Mouse (Mus musculus) ES-Bruce4 (cell line): Measurements from ENCODE around the gene Aadacl4. TPM values are rescaled to one million over a fixed set of nuclear protein-coding genes. Genes with fewer than 3 reads are reported as not detected.
"Not testable (repeated sequence)": the region's sequence is repeated elsewhere in the genome, so short reads cannot be mapped to it uniquely, and the experiment has no call there.

Experiments
- H3K27ac ChIP-seq: 2 replicates; pipeline ENCODE4 v1.5.1; 2012; ENCODE audit warnings: low read length, inconsistent platforms; ENCODE audit not compliant: insufficient read depth
- H3K27me3 ChIP-seq: 2 replicates; pipeline ENCODE4 v1.6.1; 2012; ENCODE audit warnings: mild to moderate bottlenecking, low read length, inconsistent platforms; ENCODE audit not compliant: control insufficient read depth, poor library complexity, insufficient read depth, severe bottlenecking
- H3K36me3 ChIP-seq: 2 replicates; pipeline ENCODE4 v1.6.1; 2012; ENCODE audit warnings: inconsistent platforms, mild to moderate bottlenecking, low read length, moderate library complexity; ENCODE audit not compliant: control insufficient read depth, poor library complexity, insufficient read depth, severe bottlenecking
- H3K4me1 ChIP-seq: one replicate; pipeline ENCODE4 v1.8.1; 2011; ENCODE audit warnings: low read length; ENCODE audit not compliant: control insufficient read depth, insufficient read depth
- H3K4me3 ChIP-seq: 2 replicates; pipeline ENCODE4 v1.5.1; 2011; ENCODE audit warnings: low read depth, mild to moderate bottlenecking, low read length
- H3K9ac ChIP-seq: 2 replicates; pipeline ENCODE4 v1.6.1; 2012; ENCODE audit warnings: low read depth, mild to moderate bottlenecking, inconsistent platforms; ENCODE audit not compliant: poor library complexity, severe bottlenecking
- H3K9me3 ChIP-seq: replicated peaks from 2 replicates; pipeline ENCODE4 v1.6.1; 2012; ENCODE audit warnings: mild to moderate bottlenecking, low read length, inconsistent platforms; ENCODE audit not compliant: control insufficient read depth, poor library complexity, insufficient read depth, severe bottlenecking
- CTCF ChIP-seq: IDR thresholded peaks from one replicate; pipeline ENCODE4 v1.8.1; 2011; ENCODE audit warnings: low read depth, low read length
- EP300 ChIP-seq: IDR thresholded peaks from 2 replicates; pipeline ENCODE4 v1.6.1; 2011; ENCODE audit warnings: low read depth, low read length; ENCODE audit not compliant: insufficient read depth
- POLR2A ChIP-seq: IDR thresholded peaks from one replicate; pipeline ENCODE4 v1.8.1; 2011; ENCODE audit warnings: low read length; ENCODE audit not compliant: insufficient read depth
- polyA plus RNA-seq: library from polyadenylated mRNA; stranded (reverse); fragments of >200 nt; gene quantifications from 2 replicates; pipeline ENCODE4 v1.2.4, GENCODE M21; 2011; ENCODE audit warnings: low read depth; ENCODE audit not compliant: missing spikeins, insufficient read depth, insufficient read length

The Aadacl4 gene
- not detected in 2 replicates for polyA plus RNA-seq

DNA sequence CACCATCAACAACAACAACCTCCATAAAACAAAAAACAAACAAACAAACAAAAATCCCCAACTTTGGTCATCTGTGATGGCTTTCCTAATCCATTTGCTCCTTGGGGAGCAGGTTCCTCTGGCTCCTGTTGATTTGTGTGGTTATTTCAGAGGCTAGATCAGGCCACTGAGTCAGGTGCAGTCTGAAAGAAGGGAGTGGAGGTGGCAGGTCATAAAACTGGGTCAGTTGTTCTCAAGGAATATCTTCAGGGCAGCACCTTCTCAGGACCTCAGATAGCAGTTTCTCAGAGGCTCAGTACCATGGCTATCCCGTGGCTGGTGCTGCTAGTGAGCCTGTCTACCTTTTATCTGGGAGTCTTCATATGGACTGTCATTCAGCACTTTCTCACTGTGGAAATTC is at the start of gene Aadacl4:
TSS of gene Aadacl4 (plus strand) at position 301 of the 400 bp plus-strand sequence.
- H3K27ac ChIP-seq, result no peak within 1 kb of the TSS
- no peak within 1 kb of the TSS for H3K4me3 ChIP-seq
- no peak within 1 kb of the TSS for H3K9ac ChIP-seq
- no peaks in the 10 kb centered on the region for H3K9me3 ChIP-seq
- TF ChIP-seq EP300 (no peak), POLR2A (no peak), CTCF (no peak)
- H3K4me1 ChIP-seq, result no peaks in the 10 kb centered on the region
- H3K36me3 ChIP-seq, result no peaks in the 10 kb centered on the region
- no peaks in the 10 kb centered on the region for H3K27me3 ChIP-seq

DNA sequence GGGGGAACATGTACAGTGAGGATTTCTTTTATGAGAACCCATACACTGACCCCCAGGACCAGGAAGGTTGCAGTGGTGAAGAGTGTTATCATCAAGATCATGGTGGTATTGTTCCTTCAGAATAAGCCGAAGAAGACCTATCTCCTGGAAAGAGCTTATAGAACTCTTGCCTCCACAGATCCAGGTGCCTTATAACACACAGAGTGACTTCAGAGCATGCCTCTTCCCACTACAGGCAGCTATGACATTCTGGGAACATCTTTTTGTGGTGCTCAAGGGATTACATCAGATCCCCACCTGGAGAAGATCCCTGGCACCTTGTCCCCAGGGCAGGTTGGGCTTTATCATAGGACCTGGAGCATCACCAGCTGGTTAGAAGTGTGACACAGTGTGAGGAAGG is 48.5 kb upstream of the Aadacl4 start, which contains the start of gene Gm13124:
TSS of gene Gm13124 (minus strand) at position 101 of the 400 bp plus-strand sequence.
- no peaks in the 10 kb centered on the region for H3K36me3 ChIP-seq
- H3K4me1 ChIP-seq, result no peaks in the 10 kb centered on the region
- H3K9me3 ChIP-seq, result no peaks in the 10 kb centered on the region
- no peak for TF ChIP-seq CTCF
- no peak for TF ChIP-seq POLR2A
- no peak for TF ChIP-seq EP300
- H3K27me3 ChIP-seq, result no peaks in the 10 kb centered on the region
- H3K4me3 ChIP-seq, result no peak within 1 kb of the TSS
- H3K9ac ChIP-seq, result no peak within 1 kb of the TSS
- no peak within 1 kb of the TSS for H3K27ac ChIP-seq

DNA sequence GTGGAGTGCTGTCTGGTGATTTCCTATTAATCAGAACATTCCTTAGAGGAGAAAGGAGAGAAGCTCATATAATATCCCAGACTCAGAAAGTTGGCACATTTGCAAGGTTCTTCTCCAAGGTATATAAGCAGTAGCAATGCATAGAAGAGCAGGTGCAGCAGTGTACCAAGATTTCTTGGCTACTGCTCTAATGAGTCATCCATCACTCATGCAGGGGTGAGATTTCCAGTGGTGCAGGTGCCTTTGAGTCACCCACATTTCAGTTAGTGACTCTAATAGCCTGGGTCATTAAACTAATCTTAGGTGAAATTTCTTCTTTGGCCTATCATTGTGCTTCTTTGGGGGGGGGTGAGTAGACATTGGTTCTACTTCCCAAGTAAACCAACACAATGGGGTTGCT is 45.8 kb upstream of the Aadacl4 start:
- Histone ChIP-seq H3K9me3 (no peaks in the 10 kb centered on the region), H3K27ac (no peak overlapping the region)

DNA sequence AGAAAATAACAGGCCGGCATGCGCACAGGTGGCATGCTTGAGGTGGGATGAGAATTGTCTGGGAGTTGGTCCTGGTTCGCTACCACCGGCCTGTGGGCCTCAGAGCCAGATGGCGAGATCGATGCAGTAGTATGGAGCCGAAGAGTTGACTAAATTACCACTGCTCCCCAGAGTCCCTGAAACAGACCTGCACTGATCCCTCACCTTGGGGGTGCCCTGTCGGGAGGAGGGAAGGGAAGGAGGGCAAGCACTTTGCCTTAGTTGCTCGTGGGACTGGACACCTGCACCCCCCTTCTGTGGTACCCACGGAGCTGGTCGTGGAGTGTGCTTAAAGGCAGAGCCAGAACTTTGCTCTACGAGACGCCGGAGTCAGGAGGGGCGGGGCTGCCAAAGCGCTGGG is 27.3 kb upstream of the Aadacl4 start:
- not testable (repeated sequence) for H3K4me3 ChIP-seq, H3K27ac ChIP-seq, H3K9me3 ChIP-seq, H3K36me3 ChIP-seq, H3K9ac ChIP-seq, H3K27me3 ChIP-seq, H3K4me1 ChIP-seq

More for the DNA sequence above, 45.8 kb upstream of the Aadacl4 start:
- no peaks in the 10 kb centered on the region for H3K27me3 ChIP-seq
- no peaks in the 10 kb centered on the region for H3K4me1 ChIP-seq
- no peak overlapping the region for H3K4me3 ChIP-seq
- TF ChIP-seq CTCF (no peak), POLR2A (no peak), EP300 (no peak)
- H3K9ac ChIP-seq, result no peak overlapping the region
- no peaks in the 10 kb centered on the region for H3K36me3 ChIP-seq

DNA sequence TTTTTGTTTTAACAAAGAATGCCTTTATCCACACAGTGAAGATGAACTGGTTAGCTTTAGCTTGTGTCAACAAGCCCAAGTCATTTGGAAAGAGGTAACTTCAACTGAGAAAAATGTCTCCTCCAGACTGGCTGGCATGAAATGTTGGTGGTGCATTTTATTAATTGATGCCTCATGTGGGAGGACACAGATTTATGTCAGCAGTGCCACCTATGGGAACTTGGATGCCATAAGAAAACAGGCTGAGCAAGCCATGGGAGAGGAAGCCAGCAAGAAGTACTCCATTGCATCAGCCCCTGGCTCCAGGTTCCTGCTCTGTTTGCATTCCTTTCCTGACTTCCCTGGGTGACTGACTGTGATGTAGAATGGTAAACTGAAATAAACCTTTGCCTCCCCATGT is 20.7 kb upstream of the Aadacl4 start:
- TF ChIP-seq CTCF (no peak), EP300 (no peak), POLR2A (no peak)
- no peaks in the 10 kb centered on the region for H3K36me3 ChIP-seq
- H3K4me3 ChIP-seq, result no peak overlapping the region
- no peaks in the 10 kb centered on the region for H3K9me3 ChIP-seq
- no peaks in the 10 kb centered on the region for H3K4me1 ChIP-seq
- no peaks in the 10 kb centered on the region for H3K27me3 ChIP-seq
- no peak overlapping the region for H3K27ac ChIP-seq
- no peak overlapping the region for H3K9ac ChIP-seq

DNA sequence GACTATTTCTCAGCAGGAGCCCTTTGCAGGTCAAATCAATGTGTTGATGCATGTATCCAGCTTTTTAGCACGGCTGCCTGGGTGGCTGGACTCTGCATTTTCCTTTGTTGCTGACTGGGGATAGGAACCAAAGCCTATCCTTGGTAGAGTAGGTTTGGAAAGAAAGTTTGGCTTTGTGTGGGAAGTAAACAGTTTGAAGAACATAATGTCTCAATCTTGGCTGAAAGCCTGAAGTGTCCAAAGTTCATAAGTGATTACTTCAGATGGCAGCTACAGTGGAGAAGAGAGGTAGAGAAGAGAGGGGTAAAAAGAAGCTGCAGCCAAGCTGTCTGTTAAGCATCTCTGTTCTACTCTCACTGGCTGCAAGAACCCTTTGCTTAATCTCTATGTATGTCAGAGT is 1.1 kb downstream of the Aadacl4 start:
- H3K36me3 ChIP-seq, result no peaks in the 10 kb centered on the region
- no peak for TF ChIP-seq POLR2A
- TF ChIP-seq CTCF, result no peak
- TF ChIP-seq EP300, result no peak
- H3K27ac ChIP-seq, result no peak overlapping the region
- H3K4me1 ChIP-seq, result no peaks in the 10 kb centered on the region
- no peaks in the 10 kb centered on the region for H3K9me3 ChIP-seq
- H3K9ac ChIP-seq, result no peak overlapping the region
- no peaks in the 10 kb centered on the region for H3K27me3 ChIP-seq
- no peak overlapping the region for H3K4me3 ChIP-seq
